Mouse (Mus musculus) heart, adult 2 months (tissue): ENCODE results near the gene Rhbdf2. TPM values are rescaled to one million over a fixed set of nuclear protein-coding genes. Genes with fewer than 3 reads are reported as not detected.
A peak's percentile ranks its signal among the peaks of the same experiment; 100 is the strongest.

Experiments used
- DNase-seq, 2 experiments: peaks; one replicate each; pipeline ENCODE4 v3.0.0; 2021
- H3K27ac ChIP-seq: fragments of 200-600 bp; 2 replicates; pipeline ENCODE4 v1.8.1; 2022
- H3K27me3 ChIP-seq: fragments of 200-500 bp; 2 replicates; pipeline ENCODE4 v1.6.1; 2012; ENCODE audit warnings: mild to moderate bottlenecking, low read length, inconsistent platforms, mixed read lengths; ENCODE audit not compliant: control insufficient read depth, insufficient read depth
- H3K36me3 ChIP-seq: fragments of 200-500 bp; 2 replicates; pipeline ENCODE4 v1.6.1; 2012; ENCODE audit warnings: low read length, inconsistent platforms; ENCODE audit not compliant: control insufficient read depth, insufficient read depth
- H3K4me1 ChIP-seq: fragments of 200-500 bp; 2 replicates; pipeline ENCODE4 v1.6.1; 2011; ENCODE audit warnings: low read length; ENCODE audit not compliant: control insufficient read depth, insufficient read depth
- H3K4me3 ChIP-seq: fragments of 200-600 bp; 2 replicates; pipeline ENCODE4 v1.8.1; 2022
- H3K79me2 ChIP-seq: fragments of 200-500 bp; replicated peaks from 2 replicates; pipeline ENCODE4 v1.6.1; 2012; ENCODE audit warnings: mild to moderate bottlenecking, inconsistent platforms, low read length, moderate library complexity, mixed read lengths; ENCODE audit not compliant: control insufficient read depth, insufficient read depth
- H3K9ac ChIP-seq: fragments of 200-500 bp; 2 replicates; pipeline ENCODE4 v1.6.1; 2012; ENCODE audit warnings: low read depth, mild to moderate bottlenecking, control low read depth, inconsistent platforms, low read length, mixed read lengths
- CTCF ChIP-seq: fragments of 200-600 bp; IDR thresholded peaks from 2 replicates; pipeline ENCODE4 v1.8.1; 2022; ENCODE audit warnings: antibody characterized with exemption, mild to moderate bottlenecking, moderate library complexity
- EP300 ChIP-seq: fragments of 200-500 bp; IDR thresholded peaks from 2 replicates; pipeline ENCODE4 v1.6.1; 2011; ENCODE audit warnings: low read depth, low read length, control low read depth; ENCODE audit not compliant: insufficient read depth
- POLR2A ChIP-seq: fragments of 200-500 bp; IDR thresholded peaks from 2 replicates; pipeline ENCODE4 v1.6.1; 2011; ENCODE audit warnings: mild to moderate bottlenecking, low read depth, low read length, control low read depth; ENCODE audit not compliant: insufficient read depth
- WGBS: fragments of 180-500 bp; shearing (Covaris S2); methylation state at CpG from one replicate; pipeline ENCODE4 v1.1.7; 2018; 5-methylcytosine and 5-hydroxymethylcytosine counted together
- intact Hi-C: fragments of 180-260 bp; cut with DNase I; formaldehyde crosslinking; loops from one replicate; pipeline ENCODE4 v1.15.1; 2025
- polyA plus RNA-seq: library from polyadenylated mRNA; depleted of rRNA; stranded (reverse); fragments of >200 nt; gene quantifications from 2 replicates; pipeline ENCODE4 v1.2.3, GENCODE M21; 2012; rRNA removed
- total RNA-seq, 2 experiments: library from RNA; stranded (reverse); gene quantifications; 2 replicates each; pipeline ENCODE4 v1.2.3; 2021

The Rhbdf2 gene
- total and polyA plus RNA-seq, 3 experiments, result 10.8 to 19.2 (median 11.2) TPM

DNA sequence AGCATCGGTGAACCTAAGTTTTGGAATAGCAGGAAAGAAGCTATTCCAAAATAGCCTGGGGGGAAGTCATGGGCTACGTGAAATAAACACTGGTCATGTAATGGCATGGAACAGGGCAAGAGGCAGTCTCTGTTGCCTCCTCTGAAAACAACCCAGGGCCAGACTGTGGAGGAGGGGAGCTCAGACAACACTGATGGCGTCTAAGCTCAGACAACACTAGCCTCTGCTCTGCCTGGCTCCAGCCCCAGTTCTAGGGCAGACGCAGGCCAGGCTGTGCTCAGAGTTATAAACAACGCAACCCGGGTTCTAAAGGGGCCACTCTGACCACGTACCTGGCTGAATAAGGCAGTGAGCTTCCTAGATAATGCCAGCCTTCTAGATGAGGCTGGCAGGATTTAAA is 76.1 kb downstream of the Rhbdf2 start:
- peak in 1 of 2 experiments; percentile 41 for DNase-seq
- Histone ChIP-seq H3K27me3 (no peaks in the 10 kb centered on the region), H3K36me3 (no peaks in the 10 kb centered on the region), H3K79me2 (no peaks in the 10 kb centered on the region; the same call in none of the 2 replicates), H3K4me1 (peaks cover 15% of the 10 kb centered on the region), H3K9ac (peak overlapping the region; percentile 12; the same call in 1 of the 2 replicates), H3K4me3 (no peak overlapping the region), H3K27ac (peak overlapping the region; percentile 45)
- intact Hi-C loops, result no loop called here
- WGBS, result 14% methylated on average over 7 of the region's 7 CpGs
- TF ChIP-seq POLR2A (no peak), CTCF (no peak), EP300 (no peak)

DNA sequence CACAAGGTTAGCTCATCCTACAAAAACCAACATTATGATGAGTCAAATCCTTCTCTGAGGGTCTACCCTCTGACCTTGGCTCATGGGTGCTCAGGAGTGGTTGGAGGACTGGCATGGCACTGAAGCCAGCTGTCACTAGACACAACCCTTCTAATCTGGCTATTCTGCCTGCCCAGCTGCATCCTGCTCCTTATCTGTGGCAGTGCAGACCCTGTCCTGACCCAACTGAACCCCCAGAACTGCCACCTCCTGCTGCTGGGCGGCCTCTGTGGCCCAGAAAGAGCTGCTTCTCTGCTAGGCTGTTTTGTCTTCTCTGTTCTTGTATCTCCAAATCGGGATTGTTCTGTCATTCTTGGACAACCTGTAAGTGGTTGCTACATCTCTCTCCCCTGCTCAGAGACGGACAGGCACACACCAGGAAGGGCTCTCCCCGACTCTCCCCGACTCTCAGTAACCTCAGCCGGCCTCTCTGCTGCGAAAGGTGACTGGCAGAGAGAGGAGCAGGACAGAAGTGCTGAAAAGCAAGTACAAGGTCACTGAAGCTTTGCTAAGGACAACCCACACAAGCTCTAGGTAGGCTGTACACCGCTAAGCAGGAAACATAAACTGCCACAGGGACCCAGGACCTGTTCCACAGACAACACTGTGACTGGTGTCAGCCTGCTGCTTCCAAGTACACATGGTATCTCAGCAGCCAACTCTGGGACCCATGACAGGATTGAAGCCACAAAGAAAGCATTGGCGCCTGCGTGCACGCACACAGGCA is 77.4 kb downstream of the Rhbdf2 start:
- no peak for TF ChIP-seq POLR2A
- TF ChIP-seq CTCF, result no peak
- TF ChIP-seq EP300, result no peak
- H3K4me1 ChIP-seq, result peaks cover 13% of the 10 kb centered on the region
- no peak overlapping the region for H3K9ac ChIP-seq
- H3K79me2 ChIP-seq, result no peaks in the 10 kb centered on the region; the same call in none of the 2 replicates
- DNase-seq, result peak in 1 of 2 experiments; percentile 24
- no peak overlapping the region for H3K4me3 ChIP-seq
- WGBS, result 48% methylated on average over 11 of the region's 11 CpGs
- 0 out of 2 replicates have a peak overlapping the region, but pooled peaks have one; percentile 31 for H3K27ac ChIP-seq
- intact Hi-C loops, result no loop called here
- no peaks in the 10 kb centered on the region for H3K36me3 ChIP-seq
- H3K27me3 ChIP-seq, result no peaks in the 10 kb centered on the region

DNA sequence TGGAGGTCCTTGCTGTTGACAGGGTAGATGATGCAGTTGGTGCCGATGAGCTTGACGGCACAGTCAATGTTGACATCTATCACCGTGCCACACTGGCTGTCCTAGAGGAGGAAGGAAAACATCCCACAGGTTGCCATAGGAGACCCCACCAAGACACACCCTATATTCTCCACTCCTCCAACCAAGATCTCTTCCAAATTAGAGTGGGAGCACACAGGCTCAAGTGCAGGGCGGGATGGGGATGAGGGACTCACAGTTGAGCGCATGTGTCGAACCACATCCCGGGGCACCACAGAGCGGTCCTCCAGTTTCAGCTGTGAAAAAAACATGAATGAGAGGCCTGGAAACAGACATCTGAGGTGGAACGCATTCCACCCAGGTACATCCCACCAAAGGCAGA is 78.0 kb downstream of the Rhbdf2 start:
- Histone ChIP-seq H3K79me2 (no peaks in the 10 kb centered on the region; the same call in none of the 2 replicates), H3K4me3 (no peak overlapping the region), H3K36me3 (no peaks in the 10 kb centered on the region), H3K27ac (no peak overlapping the region), H3K9ac (no peak overlapping the region), H3K27me3 (no peaks in the 10 kb centered on the region), H3K4me1 (peaks cover 11% of the 10 kb centered on the region)
- TF ChIP-seq POLR2A, result no peak
- no peak for TF ChIP-seq CTCF
- no peak for TF ChIP-seq EP300
- intact Hi-C loops, result no loop called here
- WGBS, result 91% methylated on average over 9 of the region's 9 CpGs
- no peak for DNase-seq

Other genes starting within 250 kb of the Rhbdf2 start
- 1 to 10 TPM; 6.0 to 7.2 TPM for gene Rnf157, start 214.0 kb downstream of the Rhbdf2 start, total RNA-seq
- 3.0 and 5.7 TPM in 2 replicates for gene Rnf157, start 214.0 kb downstream of the Rhbdf2 start, polyA plus RNA-seq
- gene Ubald2, start 192.9 kb downstream of the Rhbdf2 start, total RNA-seq, result 10 to 100 TPM; 29.2 to 34.1 TPM
- 45.5 and 80.1 TPM in 2 replicates for gene Ubald2, start 192.9 kb downstream of the Rhbdf2 start, polyA plus RNA-seq
- gene Qrich2, start 160.8 kb downstream of the Rhbdf2 start, total RNA-seq, result not detected
- 0.18 and 0.23 TPM in 2 replicates for gene Qrich2, start 160.8 kb downstream of the Rhbdf2 start, polyA plus RNA-seq
- gene Prpsap1, start 132.8 kb downstream of the Rhbdf2 start, total RNA-seq, result 10 to 100 TPM; 28.9 to 30.0 TPM
- 37.3 and 39.1 TPM in 2 replicates for gene Prpsap1, start 132.8 kb downstream of the Rhbdf2 start, polyA plus RNA-seq
- gene Sphk1, start 96.1 kb downstream of the Rhbdf2 start, total RNA-seq, result 1 to 10 TPM in 1 of 2 experiments, under 1 TPM in 1; 0.98 to 1.1 TPM
- gene Sphk1, start 96.1 kb downstream of the Rhbdf2 start, polyA plus RNA-seq, result 3.2 and 3.3 TPM in 2 replicates
- gene Ube2o, start 45.6 kb downstream of the Rhbdf2 start, total RNA-seq, result 10 to 100 TPM; 24.8 to 36.3 TPM
- 22.6 and 26.4 TPM in 2 replicates for gene Ube2o, start 45.6 kb downstream of the Rhbdf2 start, polyA plus RNA-seq
- not detected for gene Aanat, start 40.6 kb downstream of the Rhbdf2 start, total RNA-seq
- gene Aanat, start 40.6 kb downstream of the Rhbdf2 start, polyA plus RNA-seq, result not detected in 2 replicates
- gene Prcd, start 26.5 kb upstream of the Rhbdf2 start, total RNA-seq, result 1 to 10 TPM; 1.1 to 1.3 TPM
- 0.76 and 1.1 TPM in 2 replicates for gene Prcd, start 26.5 kb upstream of the Rhbdf2 start, polyA plus RNA-seq
- 10 to 100 TPM; 42.5 to 50.3 TPM for gene Cygb, start 27.3 kb upstream of the Rhbdf2 start, total RNA-seq
- gene Cygb, start 27.3 kb upstream of the Rhbdf2 start, polyA plus RNA-seq, result 55.0 and 66.1 TPM in 2 replicates
- gene St6galnac1, start 148.5 kb upstream of the Rhbdf2 start, total RNA-seq, result not detected
- not detected in 2 replicates for gene St6galnac1, start 148.5 kb upstream of the Rhbdf2 start, polyA plus RNA-seq
- 10 to 100 TPM; 15.1 to 19.4 TPM for gene Mxra7, start 201.0 kb upstream of the Rhbdf2 start, total RNA-seq
- 10.4 and 15.6 TPM in 2 replicates for gene Mxra7, start 201.0 kb upstream of the Rhbdf2 start, polyA plus RNA-seq
- gene Mettl23, start 216.3 kb upstream of the Rhbdf2 start, total RNA-seq, result 10 to 100 TPM; 38.3 to 40.5 TPM
- 34.3 and 59.4 TPM in 2 replicates for gene Mettl23, start 216.3 kb upstream of the Rhbdf2 start, polyA plus RNA-seq
- 10 to 100 TPM; 34.1 to 37.4 TPM for gene Jmjd6, start 216.4 kb upstream of the Rhbdf2 start, total RNA-seq
- 14.6 and 20.9 TPM in 2 replicates for gene Jmjd6, start 216.4 kb upstream of the Rhbdf2 start, polyA plus RNA-seq
- gene Mfsd11, start 225.4 kb upstream of the Rhbdf2 start, total RNA-seq, result 10 to 100 TPM; 29.9 to 33.5 TPM
- 23.8 and 27.9 TPM in 2 replicates for gene Mfsd11, start 225.4 kb upstream of the Rhbdf2 start, polyA plus RNA-seq
- gene Srsf2, start 226.1 kb upstream of the Rhbdf2 start, total RNA-seq, result 100 to 1,000 TPM in 1 of 2 experiments, 10 to 100 TPM in 1; 91.4 to 104 TPM
- gene Srsf2, start 226.1 kb upstream of the Rhbdf2 start, polyA plus RNA-seq, result 158 and 165 TPM in 2 replicates